Mouse (Mus musculus) embryonic fibroblast, embryonic 13.5 days (primary cell): ENCODE results near the gene Kcnq5.

Source experiments
- CTCF ChIP-seq: IDR thresholded peaks from 2 replicates; pipeline ENCODE4 v1.5.1; 2011; ENCODE audit warnings: mild to moderate bottlenecking, control low read depth, low read length, moderate library complexity, borderline replicate concordance; ENCODE audit not compliant: insufficient read depth
- POLR2A ChIP-seq: IDR thresholded peaks from 2 replicates; pipeline ENCODE4 v1.6.1; 2011; ENCODE audit warnings: low read depth, mild to moderate bottlenecking, control low read depth, low read length, moderate library complexity

GRCm38 (mm10) chr1:21552715-21553114 lies 409.0 kb downstream of the Kcnq5 start:
- TF ChIP-seq CTCF (no peak), POLR2A (no peak)
